Mouse (Mus musculus) gastrocnemius, adult 18-20 months (tissue): Measurements from ENCODE around the gene Papolb. TPM values are rescaled to one million over a fixed set of nuclear protein-coding genes. Genes with fewer than 3 reads are reported as not detected.

Experiments used
- DNase-seq: peaks from one replicate; pipeline ENCODE4 v3.0.0; 2021; ENCODE audit warnings: low spot score
- long read RNA-seq, 2 experiments: library from polyadenylated mRNA; stranded (forward); transcript quantifications; one replicate each; pipeline ENCODE4 v2.0.0; 2021
- total RNA-seq, 2 experiments: library from RNA; stranded (reverse); gene quantifications; 2 replicates each; pipeline ENCODE4 v1.2.3; 2021

Papolb gene
- total RNA-seq: under 1 TPM in 1 of 2 experiments, not detected in 1; 0.19 TPM
- long read RNA-seq, experiment 1: 0 reads
- long read RNA-seq, experiment 2: 0 reads

DNA sequence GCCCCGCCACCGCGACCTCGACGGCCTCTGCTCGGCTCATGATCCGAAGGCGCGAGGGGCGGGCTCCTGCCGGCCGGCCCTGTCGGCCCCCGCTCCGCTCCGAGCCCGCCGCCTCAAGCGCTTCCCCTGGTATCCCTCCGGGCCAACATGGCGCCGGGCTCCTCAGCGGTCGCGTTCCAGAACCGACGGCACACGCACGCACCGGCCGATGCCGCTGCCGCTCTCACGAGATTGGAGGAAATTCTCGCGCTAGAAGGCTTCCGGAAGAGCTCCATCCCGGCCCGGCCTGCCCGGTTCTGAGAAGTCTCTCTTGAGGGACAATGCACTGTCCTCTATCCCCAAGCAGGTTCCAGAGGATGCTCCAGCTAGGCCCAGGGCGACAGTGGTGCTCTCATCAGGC is at the start of gene Papolb:
Gene Papolb (minus strand): TSS at position 162 of the 400 bp plus-strand sequence.
- DNase-seq: no peak

GRCm38 (mm10) chr5:142578192-142578591 is 48.3 kb upstream of the Papolb start:
- no peak for DNase-seq

- DNase-seq: peak; percentile 32
These were observed 47.0 kb upstream of the Papolb start for GRCm38 (mm10) chr5:142576832-142577231.

DNA sequence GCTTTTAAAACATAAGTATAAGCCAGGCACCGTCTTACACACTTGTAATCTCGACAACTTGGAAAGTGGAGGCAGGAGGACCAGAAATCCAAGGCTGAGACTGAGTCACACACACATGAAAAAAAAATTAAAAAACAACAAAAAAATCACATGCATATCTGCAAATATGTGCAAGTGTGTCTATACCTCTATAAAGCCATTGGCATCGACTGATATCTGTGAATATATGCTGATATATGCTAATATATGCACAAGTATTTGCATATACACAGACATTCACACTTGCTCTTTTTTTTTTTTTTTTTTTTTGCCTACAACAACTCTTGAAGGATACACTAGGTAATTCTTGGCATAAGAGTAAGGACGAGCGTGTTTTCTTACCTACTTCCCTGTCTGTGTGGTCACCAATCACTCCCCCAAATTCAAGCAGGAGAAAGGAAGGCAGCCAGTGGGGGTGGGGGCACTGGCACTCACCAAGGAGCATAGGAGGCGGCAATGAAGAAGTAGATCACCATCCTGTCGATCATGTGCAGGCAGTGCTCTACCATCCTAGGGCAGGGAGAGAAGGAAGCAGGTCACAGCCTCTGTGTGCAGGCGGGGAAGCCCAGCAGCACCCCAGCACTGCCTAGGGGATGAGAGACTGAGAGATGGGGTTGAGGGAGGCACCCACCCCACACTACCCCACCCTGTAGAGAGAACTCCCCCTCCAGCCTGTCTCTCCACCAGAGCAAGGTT is 44.6 kb upstream of the Papolb start:
- no peak for DNase-seq

- no peak for DNase-seq
These were observed 34.7 kb upstream of the Papolb start for GRCm38 (mm10) chr5:142564606-142565005.

GRCm38 (mm10) chr5:142560261-142560660 is 30.4 kb upstream of the Papolb start:
- DNase-seq: no peak

DNA sequence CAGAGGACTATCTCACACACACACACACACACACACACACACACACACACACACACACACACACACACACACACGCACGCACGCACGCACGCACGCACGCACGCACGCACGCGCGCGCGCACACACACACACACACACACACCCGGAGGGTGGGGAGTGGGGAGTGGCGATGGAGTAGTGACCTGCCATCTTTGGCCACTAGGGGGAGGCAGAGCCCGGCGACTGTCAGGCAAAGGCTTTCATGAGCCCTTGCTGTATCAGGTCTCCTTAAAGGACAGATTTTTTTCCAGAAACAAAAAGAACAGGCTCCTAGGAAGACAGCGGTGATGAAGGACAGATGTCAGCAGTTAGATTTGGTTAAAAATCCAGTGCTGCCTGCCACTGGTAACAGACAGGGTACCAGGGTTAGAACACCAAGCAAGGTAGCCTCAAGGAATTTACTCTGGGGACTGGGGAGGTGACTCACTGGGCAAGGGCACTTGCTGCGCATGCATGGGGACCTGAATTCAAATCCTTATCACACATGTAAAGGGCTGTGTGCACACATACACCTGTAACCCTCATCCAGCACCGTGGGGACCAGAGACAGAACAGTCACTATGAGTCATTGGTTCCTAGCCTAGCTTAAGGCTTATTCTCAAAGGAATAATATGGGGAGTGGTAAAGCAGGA is 27.7 kb upstream of the Papolb start:
- DNase-seq: peak; percentile 79

GRCm38 (mm10) chr5:142556721-142557120 is 26.8 kb upstream of the Papolb start:
- DNase-seq: no peak

DNA sequence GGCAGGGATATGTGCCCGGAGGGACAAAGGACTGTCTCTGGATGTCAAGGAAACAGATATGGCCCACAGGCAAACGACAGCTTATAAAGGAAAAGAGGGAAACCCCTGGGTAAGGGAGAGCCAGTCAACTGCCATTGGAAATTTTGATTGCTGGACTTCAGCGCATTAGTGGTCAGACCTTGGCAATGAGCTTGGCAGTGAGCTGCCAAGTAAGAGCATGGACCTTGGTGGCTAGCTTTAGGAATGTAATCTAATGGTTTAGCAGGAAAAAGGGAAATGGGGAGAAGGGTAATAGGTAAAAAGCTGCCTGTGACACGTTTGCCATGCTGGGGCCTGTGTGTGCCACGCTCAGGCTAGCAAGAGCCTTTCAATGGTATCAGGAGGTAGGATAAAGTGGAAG is 26.0 kb upstream of the Papolb start:
- no peak for DNase-seq

GRCm38 (mm10) chr5:142550706-142551652 is 21.1 kb upstream of the Papolb start, which contains the start of gene Radil:
TSS of gene Radil (minus strand) at chr5:142551098.
- peak; percentile 97 for DNase-seq

- peak; percentile 52 for DNase-seq
These were observed 20.3 kb upstream of the Papolb start for GRCm38 (mm10) chr5:142549961-142550705.

DNA sequence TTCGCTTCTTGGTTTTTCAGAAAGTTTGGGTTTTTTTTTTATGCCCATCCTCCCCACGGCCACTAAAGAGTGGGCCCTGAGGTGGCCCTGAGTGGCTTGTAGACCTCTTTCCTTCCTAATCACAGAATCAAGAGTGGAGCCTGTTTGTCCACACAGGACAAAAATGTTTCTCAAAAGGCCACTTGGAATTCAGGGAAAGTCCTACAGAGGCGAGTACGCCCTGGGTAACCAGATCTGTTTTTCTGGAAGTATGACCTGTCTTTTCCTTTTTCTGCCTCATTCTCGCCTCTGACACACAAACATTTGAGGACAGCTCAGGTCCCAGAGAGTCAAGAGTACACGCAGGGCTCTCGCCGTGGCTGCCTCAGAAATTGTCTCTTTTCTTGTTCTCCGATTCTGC is 19.6 kb upstream of the Papolb start:
- peak; percentile 21 for DNase-seq

DNA sequence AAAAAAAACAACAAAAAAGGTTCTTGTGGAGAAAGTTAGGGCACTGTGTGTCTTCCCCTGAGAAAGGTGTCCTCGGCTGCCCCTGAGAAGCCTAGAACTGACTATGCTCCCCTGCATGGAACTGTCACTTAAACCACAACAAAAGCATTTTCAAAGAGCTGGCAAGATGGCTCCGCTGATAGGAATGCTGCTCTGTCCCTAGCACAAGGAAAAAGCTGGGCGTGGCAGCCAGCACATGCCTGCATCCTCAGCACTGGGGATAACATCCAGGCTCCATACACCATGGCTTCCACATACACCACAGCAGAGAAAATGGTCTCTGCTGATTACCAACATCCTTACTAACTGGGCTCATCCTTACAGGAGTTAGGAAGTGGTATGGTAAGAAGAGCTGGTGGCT is 17.2 kb upstream of the Papolb start:
- DNase-seq: no peak

GRCm38 (mm10) chr5:142546344-142546743 is 16.5 kb upstream of the Papolb start:
- no peak for DNase-seq

DNA sequence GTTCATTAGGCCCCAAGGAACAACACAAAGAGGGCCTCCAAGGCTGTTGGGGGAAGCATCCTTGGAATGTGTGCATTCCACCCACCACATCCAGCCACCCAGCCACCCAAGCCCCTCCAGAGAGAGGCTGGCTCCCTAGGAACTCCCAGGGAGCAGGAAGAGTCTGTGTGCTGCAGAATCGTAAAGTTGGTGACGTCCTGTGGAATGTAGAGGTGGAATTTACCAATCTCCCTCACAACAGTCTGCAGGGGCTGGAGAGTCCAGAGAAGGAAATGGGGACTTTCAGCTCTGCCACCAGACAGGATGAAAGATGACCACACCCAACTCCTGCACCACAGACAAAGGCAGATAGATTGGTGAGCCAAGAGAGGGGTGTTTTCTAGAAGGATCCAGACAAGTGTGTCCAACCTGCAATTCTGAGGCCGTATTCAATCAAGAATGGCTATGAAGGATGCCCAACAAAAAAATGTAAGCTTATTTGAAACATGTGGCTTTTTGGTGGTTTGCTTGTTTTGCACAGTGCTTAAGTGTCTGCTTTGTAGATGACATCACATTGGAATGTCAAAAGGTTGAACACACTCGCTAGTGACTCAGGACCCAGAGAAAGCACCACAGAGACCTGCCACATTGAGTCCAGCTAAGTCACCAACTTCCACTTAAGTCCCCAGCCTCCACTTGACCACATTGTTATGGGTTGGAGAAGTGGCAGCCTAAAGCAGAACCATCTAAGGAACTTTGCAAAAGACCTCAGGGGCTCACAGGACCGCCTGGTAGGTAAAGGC is 15.3 kb upstream of the Papolb start:
- DNase-seq: no peak

- no peak for DNase-seq
These were observed 7.4 kb upstream of the Papolb start for GRCm38 (mm10) chr5:142537286-142537685.

DNA sequence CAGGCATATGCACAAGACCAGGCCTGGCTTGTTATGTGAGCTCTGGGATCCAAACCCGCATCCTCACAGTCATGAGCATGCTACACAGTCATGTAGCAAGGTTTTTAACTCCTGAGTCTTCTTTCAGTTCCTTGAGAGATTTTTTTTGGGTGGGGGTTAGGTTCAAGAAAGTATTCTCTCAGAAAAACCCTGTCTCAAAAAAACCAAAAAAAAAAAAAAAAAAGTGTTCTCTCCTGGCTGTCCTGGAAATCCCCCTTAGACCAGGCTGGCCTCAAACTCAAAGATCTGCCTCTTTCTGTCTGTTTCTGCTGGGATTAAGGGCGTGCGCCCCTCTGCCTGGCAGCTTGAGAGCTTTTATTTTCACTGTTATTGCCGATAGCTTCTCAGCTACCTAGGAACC is 5.5 kb upstream of the Papolb start:
- no peak for DNase-seq

- no peak for DNase-seq
These were observed 5.0 kb downstream of the Papolb start for GRCm38 (mm10) chr5:142524711-142525464.

DNA sequence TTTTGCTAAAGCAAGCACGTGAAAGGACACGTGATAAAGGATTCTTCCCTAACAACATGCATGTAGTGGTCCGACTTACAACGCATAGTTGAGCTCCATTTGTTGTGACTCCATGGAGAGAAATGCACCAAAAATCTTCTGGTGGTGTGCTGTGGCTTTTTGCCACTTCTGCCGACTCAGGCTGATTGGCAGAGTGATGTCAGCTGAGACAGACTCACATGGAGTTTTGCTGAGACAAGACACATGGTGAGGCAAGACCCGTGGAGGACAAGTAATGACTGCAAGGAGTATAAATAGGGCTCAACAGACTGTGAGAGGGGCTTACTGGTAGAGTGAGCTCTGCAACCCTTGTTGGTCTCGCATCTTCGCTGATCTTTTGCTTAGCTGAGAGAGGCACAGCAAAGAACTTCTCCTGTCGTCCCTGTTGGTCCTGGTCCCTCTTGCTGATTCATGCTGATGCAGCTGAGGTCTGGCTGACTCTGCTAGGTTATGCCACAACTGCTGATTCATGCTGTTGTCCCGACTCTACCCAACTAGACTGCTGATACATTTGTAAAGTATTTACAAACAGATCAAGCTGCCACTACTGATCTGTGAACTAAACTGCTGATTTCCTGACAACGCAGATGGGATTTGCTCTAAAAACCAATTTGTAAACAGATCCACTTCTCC is 8.5 kb downstream of the Papolb start:
- no peak for DNase-seq
